Mouse (Mus musculus) brain, embryonic 14.5 days (tissue): ENCODE measurements at regions not wholly inside any gene's neighbourhood (a gene's known extent, or its start where the extent isn't known, plus 50 kb on each side); places are given as distances from the start of the nearest gene placed in this dataset.

ENCODE experiments used
- DNase-seq: peaks from one replicate; pipeline ENCODE4 v3.0.0-alpha.2; 2011; ENCODE audit warnings: low read depth
- CTCF ChIP-seq: fragments of 200-500 bp; IDR thresholded peaks from 2 replicates; pipeline ENCODE4 v1.5.1; 2012; ENCODE audit warnings: inconsistent platforms, mild to moderate bottlenecking, moderate library complexity, borderline replicate concordance; ENCODE audit not compliant: insufficient read depth, insufficient read length; ENCODE audit errors: extremely low read depth
- POLR2A ChIP-seq: fragments of 200-500 bp; IDR thresholded peaks from 2 replicates; pipeline ENCODE4 v1.6.1; 2012; ENCODE audit warnings: mild to moderate bottlenecking, inconsistent platforms, borderline replicate concordance; ENCODE audit not compliant: poor library complexity, insufficient read depth, insufficient read length, severe bottlenecking; ENCODE audit errors: extremely low read depth

DNA sequence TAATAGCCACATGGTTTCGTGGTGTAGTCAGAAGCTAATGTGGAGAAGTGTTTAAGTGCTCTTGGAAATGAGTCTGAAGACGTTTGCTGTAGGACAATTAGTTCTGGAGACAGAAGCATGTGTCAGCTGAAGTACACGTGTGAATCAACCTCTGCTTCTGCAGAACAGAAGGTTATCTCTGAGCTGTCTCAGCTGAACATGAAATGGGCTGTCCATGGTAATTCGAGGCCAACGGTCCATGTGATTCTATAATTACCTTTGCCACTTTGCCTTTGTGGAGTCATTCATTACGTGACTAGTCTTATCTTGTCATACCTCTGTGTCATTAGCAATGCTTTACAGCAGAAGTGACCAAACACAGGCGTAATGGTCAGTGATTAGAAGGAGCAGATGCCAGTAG, 295.6 kb upstream of the Veph1 start:
- TF ChIP-seq CTCF: no peak
- TF ChIP-seq POLR2A: no peak
- no peak for DNase-seq

DNA sequence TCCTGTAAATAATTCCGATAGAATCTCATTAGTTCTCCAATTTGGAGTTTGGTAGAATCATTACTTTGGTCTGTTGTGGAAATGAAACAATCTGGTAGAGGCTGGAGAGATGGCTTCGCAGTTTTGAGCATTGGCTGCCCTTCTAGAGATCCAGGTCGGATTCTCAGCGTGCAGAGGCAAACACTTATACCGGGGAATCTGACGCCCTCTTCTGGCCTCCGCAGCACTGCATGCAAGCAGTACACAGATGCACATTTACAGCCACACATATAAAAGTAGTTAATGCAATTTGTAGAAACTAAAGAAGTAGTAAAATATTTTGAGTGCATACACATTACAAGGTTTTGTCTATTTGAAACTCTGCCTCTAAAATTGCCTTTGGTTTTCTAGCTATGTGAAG, 294.1 kb upstream of the Veph1 start:
- no peak for DNase-seq

DNA sequence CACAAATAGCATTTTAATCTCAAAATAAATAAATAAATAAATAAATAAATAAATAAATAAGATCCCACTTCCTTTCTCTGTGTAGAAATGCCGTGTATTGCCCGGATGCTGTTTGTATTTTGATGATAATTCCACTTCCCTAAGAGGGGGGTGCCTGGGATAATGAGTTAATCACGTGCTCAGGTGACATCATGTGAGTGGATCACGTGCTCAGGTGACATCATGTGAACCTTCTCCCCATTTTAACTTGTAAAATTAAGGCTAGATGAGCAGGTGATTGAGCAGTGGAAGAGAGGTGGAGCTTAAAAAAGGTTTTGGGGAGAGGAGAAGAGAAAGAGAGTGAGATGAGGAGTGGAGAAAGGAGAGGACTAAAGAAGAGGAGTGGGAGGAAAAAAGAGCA, 292.8 kb upstream of the Veph1 start:
- no peak for DNase-seq
- no peak for TF ChIP-seq CTCF
- TF ChIP-seq POLR2A: no peak

More for the DNA sequence above, 294.1 kb upstream of the Veph1 start:
- TF ChIP-seq CTCF (0 out of 2 replicates have a peak, but pooled peaks have one; percentile 5), POLR2A (no peak)

DNA sequence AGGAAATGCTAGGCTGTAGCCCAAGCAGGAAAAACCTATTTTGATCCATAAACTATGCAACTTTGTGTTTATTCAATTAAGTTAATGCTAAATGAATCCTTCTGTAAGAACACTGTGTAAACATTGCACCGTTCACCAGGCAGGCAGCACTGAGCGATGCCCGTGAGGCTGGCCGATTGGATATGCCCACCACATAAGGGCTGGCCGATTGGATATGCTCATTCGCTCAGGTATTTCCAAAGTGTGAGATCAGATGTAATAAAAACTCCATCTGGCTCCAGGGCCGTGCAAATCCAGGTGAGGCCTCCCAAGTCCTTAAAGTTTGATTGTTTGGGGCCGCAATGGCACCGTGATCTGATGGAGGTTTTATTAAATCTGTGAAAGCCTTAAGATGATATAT, 288.2 kb upstream of the Veph1 start:
- TF ChIP-seq CTCF (no peak), POLR2A (no peak)
- no peak for DNase-seq

DNA sequence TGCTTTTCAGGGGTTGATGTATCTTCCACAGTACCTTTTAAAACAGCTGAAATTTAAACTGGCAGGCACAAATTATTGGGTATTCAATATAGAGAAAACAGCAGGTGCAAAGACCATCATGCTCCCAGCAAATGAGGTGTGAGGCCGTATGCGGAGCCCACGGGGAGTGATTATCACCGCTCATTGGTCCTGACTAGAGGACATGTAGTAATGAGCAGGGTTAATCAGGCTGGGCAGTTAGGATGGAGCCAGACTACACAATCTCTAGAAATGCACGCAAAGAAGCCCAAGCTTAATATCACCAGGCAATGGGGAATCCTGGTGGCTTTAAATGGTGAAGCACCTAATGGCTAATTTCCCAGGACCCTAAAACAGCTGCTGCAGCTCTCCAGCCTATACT, 287.5 kb upstream of the Veph1 start:
- TF ChIP-seq CTCF (no peak), POLR2A (no peak)
- DNase-seq: peak; percentile 62

DNA sequence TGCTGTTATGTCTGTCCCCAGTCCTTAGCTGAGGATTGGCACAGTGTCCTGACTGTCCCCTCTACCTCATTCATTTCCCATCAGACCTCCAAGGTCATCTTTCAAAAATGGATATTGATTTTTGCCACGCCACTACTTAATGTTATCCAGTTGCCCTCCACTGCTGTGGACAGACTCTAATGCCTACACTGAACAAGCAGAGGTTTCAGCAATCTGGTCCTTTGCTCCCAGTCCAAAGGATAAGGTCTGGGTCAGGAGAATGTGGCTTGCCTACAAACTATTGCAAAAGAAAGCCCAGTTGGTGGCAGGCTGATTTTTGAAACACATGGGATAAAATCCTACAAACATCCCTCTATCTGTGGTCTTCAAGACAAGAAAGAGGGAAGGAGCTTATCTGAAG, 280.0 kb upstream of the Veph1 start:
- TF ChIP-seq CTCF (no peak), POLR2A (no peak)
- DNase-seq: no peak

DNA sequence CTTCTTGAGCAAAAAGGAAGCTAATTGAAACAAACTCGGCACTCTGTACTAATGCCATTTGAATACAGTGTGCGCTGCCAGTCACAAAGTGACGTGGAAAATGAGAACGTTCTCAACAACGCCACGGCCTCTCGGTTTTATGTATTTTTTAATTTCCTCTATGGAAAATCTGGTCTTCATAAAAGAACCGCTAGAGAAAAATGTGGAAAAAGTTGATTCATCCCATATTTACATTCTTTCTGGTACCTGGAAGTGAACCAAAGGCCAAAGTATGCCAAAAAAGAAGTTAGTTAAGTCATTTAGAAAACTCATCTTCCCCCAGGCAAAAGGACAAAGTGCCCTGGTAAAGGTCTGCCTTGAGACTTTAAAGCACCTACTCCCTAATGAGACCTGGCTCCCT, 277.7 kb upstream of the Veph1 start:
- TF ChIP-seq POLR2A (no peak), CTCF (no peak)
- DNase-seq: no peak

DNA sequence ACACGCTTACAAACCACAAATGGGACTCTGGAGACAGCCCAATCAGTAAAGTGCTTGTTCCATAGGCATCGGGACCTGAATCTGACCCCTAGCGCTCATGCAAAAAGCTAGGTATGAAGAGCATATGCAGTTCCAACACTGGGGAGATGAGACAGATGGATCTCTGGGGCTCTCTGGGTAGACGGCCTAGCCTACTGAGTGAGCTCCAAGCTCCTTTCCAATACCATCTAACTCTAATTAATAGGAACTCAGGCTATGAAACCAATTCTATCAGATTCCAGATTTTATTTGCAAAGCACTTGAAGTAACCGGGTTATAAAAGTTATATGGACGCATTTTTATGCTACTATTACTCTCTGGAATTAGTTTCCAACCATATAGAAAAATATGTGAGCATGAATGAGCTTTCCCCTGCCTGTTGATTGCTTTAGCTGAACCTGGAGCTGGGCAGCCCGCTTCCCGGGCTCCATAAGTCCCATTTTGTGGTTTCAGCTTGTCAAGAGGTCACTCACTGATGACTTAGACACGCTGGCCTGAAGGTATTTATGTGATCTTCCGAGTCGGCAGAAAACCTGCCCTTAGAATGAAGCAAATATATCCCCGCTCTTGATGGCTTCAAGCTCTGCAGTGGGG, 276.4 kb upstream of the Veph1 start:
- no peak for TF ChIP-seq POLR2A
- no peak for TF ChIP-seq CTCF
- DNase-seq: no peak

DNA sequence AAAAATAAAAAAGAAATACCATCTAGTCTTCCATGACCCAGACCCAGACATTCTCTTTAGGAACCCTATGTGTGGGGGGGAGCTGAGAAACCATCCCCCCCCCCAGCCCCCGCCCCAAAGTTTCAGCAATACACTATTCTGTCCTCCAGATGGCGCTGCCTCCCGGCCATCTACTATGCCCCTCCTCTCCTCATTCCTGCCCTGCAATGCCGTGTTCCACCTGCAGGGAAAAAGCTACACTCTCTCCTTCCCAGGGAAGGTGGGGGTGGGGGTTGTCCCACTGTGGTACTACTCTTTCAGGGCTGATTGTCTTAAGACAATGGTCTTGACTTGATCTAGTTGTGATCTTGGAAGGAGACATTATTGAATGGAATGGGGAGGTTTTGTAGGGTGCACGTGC, 273.7 kb upstream of the Veph1 start:
- TF ChIP-seq POLR2A (no peak), CTCF (peak; percentile 39; the same call in 1 of the 2 replicates)
- no peak for DNase-seq

DNA sequence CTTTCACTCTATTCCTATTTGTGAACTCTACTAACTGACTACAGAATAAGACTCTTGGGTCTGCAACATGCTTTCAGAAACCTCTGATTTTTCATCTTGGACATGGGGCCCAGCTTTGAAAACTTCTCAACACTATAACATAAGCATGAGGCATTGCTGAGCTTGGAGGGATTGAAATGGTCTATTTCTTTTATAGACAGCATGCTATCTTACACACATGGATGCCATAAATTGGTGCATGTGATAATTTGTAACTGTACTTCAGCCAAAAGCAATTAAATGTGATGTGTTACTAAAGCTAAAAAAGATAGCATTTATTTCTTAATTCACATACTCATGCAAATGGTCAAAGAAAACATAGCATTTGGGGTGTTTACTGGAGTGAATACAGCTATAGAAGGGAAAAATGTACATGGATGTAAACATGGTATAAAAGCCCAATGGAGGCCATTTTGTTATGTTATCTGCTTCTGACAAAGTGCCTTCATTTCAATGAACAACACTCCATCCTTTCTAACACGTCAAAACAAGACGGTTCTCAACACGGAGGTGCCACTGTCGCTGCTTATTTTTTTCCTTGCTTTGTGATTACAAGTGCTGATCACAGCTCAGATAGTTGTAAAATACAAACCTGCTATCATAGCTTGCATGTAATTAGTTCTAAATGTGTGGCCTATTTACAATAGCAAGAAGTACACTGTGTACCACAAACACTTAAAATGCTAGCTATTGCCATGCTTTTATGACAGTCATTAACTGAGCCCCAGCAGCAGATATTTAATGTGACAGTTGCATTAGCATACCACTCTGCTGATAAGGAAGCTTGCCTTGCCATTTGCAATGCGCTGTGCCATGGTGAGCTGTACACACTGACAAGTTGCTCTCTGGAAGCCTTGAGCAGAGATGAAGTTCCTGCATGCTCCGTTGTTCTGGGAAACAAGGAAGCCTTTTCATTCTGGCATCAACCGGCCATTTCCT, 267.9 kb upstream of the Veph1 start:
- peak; percentile 73 for DNase-seq
- no peak for TF ChIP-seq CTCF
- TF ChIP-seq POLR2A: no peak

DNA sequence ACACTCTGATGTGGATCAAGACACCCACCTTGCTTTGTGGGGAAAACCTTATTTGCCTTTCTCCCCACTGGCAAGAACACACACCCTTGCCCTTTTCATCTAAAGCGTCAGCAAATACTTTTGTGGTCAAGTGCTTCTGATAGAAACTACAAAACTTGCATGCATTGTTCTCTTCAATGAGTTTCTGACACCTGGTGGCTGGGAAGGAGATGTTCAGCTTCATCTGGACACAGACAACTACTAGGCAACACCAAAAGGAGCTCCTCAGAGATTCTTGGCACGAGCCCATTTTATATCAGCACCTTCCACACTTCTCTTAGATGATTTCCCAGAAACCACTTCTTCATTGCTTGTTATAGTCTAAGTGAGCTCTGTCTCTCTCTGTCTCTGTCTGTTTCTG, 266.7 kb upstream of the Veph1 start:
- no peak for DNase-seq
- no peak for TF ChIP-seq CTCF
- TF ChIP-seq POLR2A: no peak
